Mouse (Mus musculus) spleen, adult 2 months (tissue): ENCODE results near the gene Tuba3b. TPM values are rescaled to one million over a fixed set of nuclear protein-coding genes. Genes with fewer than 3 reads are reported as not detected.

Source experiments
- DNase-seq, 2 experiments: peaks; one replicate each; pipeline versions ENCODE4 v3.0.0 to v3.0.0-alpha.2; 2012 to 2021; ENCODE audit warnings: low spot score in 2 of 2, low read depth in 1 of 2
- H3K27ac ChIP-seq: fragments of 200-500 bp; 2 replicates; pipeline ENCODE4 v1.5.1; 2012; ENCODE audit warnings: low read length, inconsistent platforms; ENCODE audit not compliant: insufficient read depth
- H3K27me3 ChIP-seq: fragments of 200-500 bp; 2 replicates; pipeline ENCODE4 v1.6.1; 2012; ENCODE audit warnings: mild to moderate bottlenecking, moderate library complexity, low read length, inconsistent platforms; ENCODE audit not compliant: control insufficient read depth, insufficient read depth
- H3K36me3 ChIP-seq: fragments of 200-500 bp; 2 replicates; pipeline ENCODE4 v1.6.1; 2012; ENCODE audit warnings: mild to moderate bottlenecking, low read length, inconsistent platforms; ENCODE audit not compliant: control insufficient read depth, insufficient read depth
- H3K4me1 ChIP-seq: fragments of 200-500 bp; 2 replicates; pipeline ENCODE4 v1.6.1; 2011; ENCODE audit warnings: inconsistent platforms; ENCODE audit not compliant: control insufficient read depth, insufficient read depth, insufficient read length
- H3K4me3 ChIP-seq: fragments of 200-500 bp; 2 replicates; pipeline ENCODE4 v1.5.1; 2011; ENCODE audit warnings: mild to moderate bottlenecking, inconsistent platforms; ENCODE audit not compliant: insufficient read depth, insufficient read length; ENCODE audit errors: extremely low read depth
- CTCF ChIP-seq: fragments of 200-500 bp; IDR thresholded peaks from 2 replicates; pipeline ENCODE4 v1.5.1; 2011; ENCODE audit warnings: mild to moderate bottlenecking, inconsistent platforms; ENCODE audit not compliant: insufficient read depth, insufficient read length, insufficient replicate concordance; ENCODE audit errors: extremely low read depth
- POLR2A ChIP-seq: fragments of 200-500 bp; IDR thresholded peaks from 2 replicates; pipeline ENCODE4 v1.6.1; 2011; ENCODE audit warnings: low read depth, low read length, inconsistent platforms
- WGBS: fragments of 180-500 bp; shearing (Covaris S2); methylation state at CpG from one replicate; pipeline ENCODE4 v1.1.7; 2018; 5-methylcytosine and 5-hydroxymethylcytosine counted together
- polyA plus RNA-seq: library from polyadenylated mRNA; depleted of rRNA; stranded (reverse); fragments of >200 nt; gene quantifications from 2 replicates; pipeline ENCODE4 v1.2.3, GENCODE M21; 2012; rRNA removed

The Tuba3b gene
- polyA plus RNA-seq, 1 experiment: not detected

DNA sequence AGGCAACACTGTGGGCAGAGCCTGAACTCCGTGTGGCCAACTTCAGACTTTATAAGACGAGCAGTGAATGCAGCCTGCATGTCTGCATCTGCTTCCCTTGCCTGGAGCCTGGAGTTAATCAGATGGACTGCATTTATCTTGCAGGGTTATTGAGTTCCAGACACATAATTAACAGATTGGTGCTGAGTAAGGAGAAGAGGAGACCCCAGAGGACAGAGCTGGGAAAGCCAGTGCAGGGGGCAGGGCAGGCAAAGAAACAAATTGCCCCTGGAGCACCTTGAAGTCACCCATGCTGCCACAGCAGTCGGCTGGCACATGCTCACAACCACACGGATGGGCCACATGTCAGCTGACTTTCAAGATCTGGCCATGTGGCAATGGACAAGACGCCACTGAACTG lies 48.7 kb downstream of the Tuba3b start:
- DNase-seq: no peak
- Histone ChIP-seq H3K27me3 (no peaks in the 10 kb centered on the region), H3K27ac (no peak overlapping the region), H3K4me3 (no peak overlapping the region), H3K4me1 (no peaks in the 10 kb centered on the region), H3K36me3 (no peaks in the 10 kb centered on the region)
- 78% methylated on average over 5 of the region's 5 CpGs for WGBS
- TF ChIP-seq POLR2A: no peak

DNA sequence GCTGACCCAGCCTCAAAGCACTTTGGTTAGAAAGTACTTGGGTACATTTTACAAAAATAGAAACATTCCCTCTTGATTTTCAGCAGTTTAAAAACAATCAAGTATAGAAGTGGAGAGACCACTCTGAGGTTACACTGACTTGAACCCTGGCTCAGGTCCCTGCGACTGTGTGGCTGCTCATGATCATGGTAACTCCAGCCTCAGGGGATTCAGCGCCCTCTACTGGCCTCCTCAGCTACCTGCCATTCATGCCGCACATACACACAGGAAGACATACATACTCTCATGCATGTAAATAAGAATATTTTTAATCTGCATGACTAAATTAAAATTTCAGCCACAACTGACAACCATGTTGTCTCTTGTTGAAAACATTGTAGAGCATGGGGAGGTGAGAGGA lies 50.2 kb downstream of the Tuba3b start:
- no peak overlapping the region for H3K4me3 ChIP-seq
- no peak overlapping the region for H3K27ac ChIP-seq
- no peaks in the 10 kb centered on the region for H3K4me1 ChIP-seq
- no peaks in the 10 kb centered on the region for H3K36me3 ChIP-seq
- no peak for DNase-seq
- no peaks in the 10 kb centered on the region for H3K27me3 ChIP-seq
- WGBS: 87% methylated on average over 3 of the region's 3 CpGs
- TF ChIP-seq CTCF (no peak), POLR2A (no peak)

DNA sequence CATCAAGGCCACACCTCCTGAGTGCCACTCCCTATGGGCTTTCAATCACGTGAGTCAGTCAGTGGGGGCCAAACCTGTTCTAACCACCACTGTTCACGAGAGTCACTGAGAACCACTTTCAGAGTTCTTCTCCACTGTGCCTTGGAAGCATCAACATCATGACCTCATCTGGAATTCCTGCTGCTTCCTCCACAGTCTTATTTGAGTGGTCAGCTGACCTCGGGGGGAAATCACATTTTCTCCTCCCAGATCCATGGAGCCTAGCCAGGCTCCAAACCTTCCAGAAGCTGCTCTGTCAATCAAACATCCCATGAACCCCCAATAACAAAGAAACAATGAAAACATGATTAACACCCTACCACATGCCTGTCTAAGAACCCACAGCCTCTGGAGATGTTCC lies 52.1 kb downstream of the Tuba3b start:
- 63% methylated on average over 3 of the region's 3 CpGs for WGBS
- no peak for DNase-seq
- no peak overlapping the region for H3K4me3 ChIP-seq
- no peak overlapping the region for H3K27ac ChIP-seq
- no peaks in the 10 kb centered on the region for H3K36me3 ChIP-seq
- no peaks in the 10 kb centered on the region for H3K27me3 ChIP-seq
- H3K4me1 ChIP-seq: no peaks in the 10 kb centered on the region
- TF ChIP-seq CTCF (no peak), POLR2A (no peak)

DNA sequence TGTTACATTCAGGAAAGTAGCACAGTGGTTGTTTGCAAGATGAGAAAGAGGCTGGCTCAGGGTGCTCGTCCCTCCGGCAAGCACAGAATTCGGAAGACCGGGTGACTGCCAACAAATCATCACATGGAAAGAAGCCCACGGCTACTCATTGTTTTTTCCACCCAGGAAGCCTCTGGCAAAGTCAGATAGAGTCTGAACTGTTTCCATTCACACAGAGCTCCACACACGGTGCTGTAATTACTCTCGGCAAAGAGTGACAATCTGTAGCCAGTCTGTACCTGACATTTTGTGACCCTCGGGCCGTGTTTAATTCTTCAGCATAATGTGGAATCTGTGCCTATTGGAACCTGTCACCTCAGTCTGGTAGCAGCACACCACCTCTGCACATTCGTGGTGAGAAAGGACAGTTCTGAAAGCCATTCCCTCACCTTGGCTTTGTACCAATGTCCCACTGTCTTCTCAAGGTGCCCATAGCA lies 54.1 kb downstream of the Tuba3b start:
- Histone ChIP-seq H3K36me3 (no peaks in the 10 kb centered on the region), H3K27ac (no peak overlapping the region), H3K4me3 (no peak overlapping the region), H3K27me3 (no peaks in the 10 kb centered on the region), H3K4me1 (no peaks in the 10 kb centered on the region)
- TF ChIP-seq POLR2A (no peak), CTCF (no peak)
- DNase-seq: no peak
- 74% methylated on average over 10 of the region's 10 CpGs for WGBS

Other genes with a start within 250 kb of the Tuba3b start
- gene Lmntd1, start 1.4 kb upstream of the Tuba3b start, polyA plus RNA-seq: 0.04 TPM in 1 of 2 replicates, not detected in the other
- 2.8 and 2.9 TPM in 2 replicates for gene Rassf8, start 131.0 kb downstream of the Tuba3b start, polyA plus RNA-seq
- gene Bhlhe41, start 249.8 kb downstream of the Tuba3b start, polyA plus RNA-seq: 5.8 and 8.1 TPM in 2 replicates